Mouse (Mus musculus): Measurements from ENCODE around the gene Atl2.

The Atl2 gene

DNA sequence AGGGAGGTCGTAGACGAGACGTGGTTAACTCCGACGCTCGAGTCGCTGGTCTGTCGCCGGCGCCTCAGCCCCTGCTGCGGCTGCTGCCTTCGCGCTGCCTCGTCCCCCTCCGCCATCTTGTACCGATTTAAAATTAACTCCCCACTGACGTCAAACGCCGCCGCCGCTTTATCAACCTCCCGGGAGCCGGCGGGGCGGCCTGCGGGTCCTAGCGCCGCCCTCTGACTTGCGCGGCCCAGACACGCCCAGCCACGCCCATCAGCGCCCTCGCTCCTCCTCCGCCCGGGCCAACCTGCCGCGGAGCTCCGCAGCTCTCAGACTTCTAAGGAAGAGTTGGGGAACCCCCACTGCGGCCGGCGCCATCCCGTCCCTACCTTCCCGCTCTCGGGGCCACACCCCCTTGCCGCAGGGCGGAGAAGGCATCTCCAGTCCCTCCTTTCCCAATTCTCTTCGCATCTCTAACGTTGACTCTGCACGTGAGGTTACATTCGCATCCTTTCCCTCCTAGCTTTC lies at the start of gene Atl2:
TSS of gene Atl2 (minus strand) at position 213 of the 513 bp plus-strand sequence.
- DNase-seq: peak; percentile 93 to 96

DNA sequence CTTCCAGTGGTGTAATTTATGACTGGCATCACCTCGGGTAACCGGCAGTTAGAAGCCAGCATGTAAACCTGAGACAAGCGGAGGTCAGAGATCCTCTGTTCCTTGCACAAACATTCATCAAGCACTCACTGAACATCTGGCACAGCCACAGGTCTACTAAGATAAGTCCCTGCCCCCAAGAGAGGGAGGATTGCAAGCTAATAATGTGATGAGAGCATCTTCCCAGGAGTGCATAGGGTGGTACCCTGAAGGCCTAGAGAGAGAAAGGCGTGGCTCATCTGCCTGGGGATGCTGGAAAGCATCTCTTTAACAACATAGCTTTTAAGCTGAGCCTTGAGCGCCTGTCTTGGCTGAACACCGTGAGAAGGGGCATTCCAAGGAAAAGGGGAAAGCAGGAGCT lies 48.9 kb upstream of the Atl2 start:
- DNase-seq: no peak

DNA sequence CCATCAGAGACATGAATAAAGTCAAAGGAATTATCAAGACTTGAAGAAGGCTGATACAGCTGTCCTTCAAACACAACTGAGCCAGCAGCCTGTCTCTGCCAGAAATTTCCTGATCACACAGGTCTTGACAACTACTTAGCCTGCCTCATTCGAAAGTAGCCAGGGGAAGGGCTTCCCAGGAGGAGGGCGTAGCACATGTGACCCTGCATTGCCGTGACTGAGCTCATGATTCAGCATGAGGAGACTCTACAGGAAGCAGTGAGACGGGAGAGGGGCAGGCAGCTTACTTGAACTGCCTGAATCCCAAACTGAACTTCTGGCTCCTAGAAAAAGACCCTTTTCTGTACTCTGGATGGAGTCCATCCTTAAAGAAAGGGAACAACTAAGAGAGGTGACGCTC lies 46.5 kb upstream of the Atl2 start:
- no peak for DNase-seq

DNA sequence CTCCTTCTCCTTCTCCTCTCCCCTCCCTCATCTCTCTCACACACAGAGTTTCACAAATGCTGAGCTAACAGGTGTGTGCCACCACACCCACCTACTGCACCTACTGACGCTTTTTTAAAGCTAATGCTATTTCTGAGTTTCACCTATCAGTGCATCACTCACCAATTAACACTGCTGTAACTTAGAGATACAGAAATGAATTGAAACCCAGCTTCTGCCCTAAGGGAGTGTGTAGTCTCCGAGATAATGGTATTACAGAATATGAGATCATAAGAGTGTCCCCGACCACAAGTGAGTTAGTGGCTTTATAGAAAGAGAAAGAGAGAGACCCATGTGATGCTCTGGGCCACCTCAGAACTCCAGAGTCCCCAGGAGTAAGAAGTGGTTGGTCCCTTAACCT lies 43.2 kb upstream of the Atl2 start:
- DNase-seq: no peak

DNA sequence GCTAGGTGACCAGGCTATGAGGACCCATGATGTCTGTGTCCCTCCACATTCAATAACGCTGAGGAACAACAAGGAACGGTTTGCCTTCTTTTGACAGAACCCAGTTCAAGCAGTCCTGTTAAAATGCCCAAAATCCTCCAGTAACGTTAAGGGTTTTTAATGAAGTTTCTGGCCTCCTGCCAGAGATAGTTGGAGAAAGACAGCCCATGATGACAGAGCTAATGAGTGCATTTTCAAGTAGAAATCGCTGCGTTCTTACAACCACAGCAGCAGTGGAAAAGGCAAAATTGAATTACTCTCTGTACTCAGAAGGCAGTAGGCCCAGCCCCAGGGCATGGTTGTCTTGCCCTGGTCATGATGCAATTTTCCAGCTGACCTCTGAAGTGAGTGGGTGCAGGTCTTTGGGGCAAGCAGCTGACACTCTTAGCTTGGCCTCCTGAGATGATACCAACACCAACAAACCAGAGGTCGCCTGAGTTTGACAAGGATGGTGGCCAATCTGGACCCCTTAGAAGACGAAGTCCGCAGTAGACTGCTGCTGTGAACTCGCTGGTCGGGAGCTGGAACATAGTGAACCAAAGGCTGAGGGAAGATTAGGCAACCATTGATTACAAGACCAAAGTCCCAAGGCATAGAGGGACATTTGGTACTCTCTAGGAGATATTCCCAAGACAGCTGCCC lies 42.1 kb upstream of the Atl2 start:
- no peak for DNase-seq

DNA sequence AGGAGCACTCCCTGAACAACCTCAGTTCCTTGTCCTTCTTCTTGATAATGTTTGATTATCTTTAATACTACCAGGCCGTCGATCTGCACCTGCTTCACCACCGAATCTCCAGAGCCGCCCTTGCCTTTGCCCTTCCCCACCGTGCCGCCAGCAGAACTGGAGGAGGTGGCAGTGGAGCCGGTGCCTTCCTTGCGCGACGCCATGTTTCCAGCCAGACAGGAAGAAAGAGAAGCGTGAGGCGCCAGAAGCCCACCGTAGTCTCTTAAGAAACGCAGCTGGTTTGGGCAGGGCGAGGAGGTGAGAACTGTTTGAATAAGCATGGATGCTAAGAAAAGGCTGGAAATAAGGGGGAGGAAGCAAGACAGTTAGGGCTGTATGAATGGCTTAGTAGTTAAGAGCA lies 38.4 kb upstream of the Atl2 start:
- DNase-seq: no peak

DNA sequence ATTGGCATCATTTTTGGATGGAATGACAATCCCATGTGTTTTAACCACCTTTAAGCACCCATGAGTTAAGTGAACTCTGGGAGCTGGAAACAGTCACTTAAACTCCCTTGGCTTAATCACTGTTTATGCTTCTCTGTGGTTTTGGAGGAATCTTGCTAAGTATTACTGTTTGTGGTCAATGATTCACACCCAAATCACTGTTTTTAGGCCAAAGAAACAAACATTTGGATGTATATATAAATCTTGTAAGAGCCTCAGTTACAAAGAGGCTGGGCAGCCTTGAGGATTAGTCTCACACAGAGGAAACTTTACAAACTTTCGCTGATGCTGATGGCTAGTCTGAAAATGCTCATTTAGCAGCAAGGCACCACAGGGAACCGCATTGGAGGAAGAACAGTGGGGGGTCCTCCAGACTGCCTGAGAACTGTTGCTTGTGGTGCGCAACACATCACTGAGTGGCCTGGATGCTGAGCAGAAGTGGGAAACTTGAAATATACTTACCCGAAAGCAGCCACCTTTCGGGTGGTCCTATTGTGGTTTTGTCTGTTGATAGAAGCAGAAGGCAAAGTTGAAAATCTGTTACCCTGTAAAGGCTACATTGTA lies 36.9 kb upstream of the Atl2 start:
- no peak for DNase-seq

DNA sequence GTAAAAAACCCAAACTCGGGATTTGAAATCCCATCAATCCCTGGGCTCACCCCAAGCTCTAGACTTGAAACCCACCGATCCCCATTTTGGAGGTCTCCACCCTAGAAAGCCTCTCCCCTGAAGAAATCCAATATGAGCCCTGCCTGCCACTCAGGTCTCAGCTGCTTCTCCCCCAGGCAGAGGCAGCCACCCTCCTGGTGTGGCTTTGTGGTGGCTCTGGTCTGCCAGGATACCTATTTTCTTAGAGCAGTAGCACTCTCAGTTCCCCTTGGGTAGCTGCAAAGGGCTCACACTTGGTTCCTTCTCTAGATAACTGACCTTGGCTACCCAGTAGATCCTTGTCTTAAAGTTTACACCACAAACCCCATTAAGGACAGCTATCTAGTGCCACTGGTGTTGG lies 31.2 kb upstream of the Atl2 start:
- DNase-seq: no peak

DNA sequence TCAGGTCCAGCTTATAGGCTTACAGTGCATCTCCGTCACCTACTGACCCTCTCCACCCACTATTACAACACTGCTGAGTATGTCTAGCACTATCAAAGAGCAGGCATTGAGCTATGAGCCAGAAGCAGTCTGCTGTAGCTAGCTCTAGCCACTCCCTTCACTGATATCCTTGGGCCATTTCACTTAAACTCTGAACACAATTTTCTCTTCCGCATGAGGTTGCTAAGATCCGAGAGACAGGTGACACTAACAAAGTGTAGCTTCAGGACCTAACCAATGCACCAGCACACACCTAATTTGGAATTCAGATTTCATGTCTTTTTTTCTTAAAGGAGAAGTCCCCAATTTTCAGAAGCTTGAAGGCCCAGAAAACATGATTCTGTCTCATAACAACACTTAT lies 30.6 kb upstream of the Atl2 start:
- DNase-seq: no peak

DNA sequence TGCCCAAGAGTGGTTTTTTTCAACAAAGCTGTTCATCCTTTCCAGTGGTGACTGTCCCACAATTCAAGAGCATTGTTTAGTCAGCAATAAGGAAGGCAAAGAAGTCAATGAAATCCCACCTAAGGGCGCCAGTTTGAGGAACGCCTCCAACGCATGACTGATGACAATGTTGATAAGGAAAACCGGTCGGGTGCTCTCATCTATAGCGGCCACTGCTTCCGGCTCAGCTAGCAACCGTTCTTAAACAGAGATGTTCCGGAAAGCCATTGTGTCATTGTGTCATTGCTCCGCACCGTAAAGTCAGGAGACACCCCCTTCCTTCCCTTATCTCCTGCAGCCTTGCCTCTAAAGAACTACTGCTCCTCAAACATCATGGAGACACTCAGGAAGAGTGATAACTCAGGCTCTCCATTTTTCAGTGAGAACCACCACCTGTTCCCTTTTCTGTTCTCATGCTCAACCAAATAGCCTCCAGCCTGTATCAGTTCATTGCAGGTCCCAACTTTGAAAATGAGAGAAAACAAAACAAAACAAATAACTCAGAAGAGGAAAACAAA lies 30.0 kb upstream of the Atl2 start:
- no peak for DNase-seq

DNA sequence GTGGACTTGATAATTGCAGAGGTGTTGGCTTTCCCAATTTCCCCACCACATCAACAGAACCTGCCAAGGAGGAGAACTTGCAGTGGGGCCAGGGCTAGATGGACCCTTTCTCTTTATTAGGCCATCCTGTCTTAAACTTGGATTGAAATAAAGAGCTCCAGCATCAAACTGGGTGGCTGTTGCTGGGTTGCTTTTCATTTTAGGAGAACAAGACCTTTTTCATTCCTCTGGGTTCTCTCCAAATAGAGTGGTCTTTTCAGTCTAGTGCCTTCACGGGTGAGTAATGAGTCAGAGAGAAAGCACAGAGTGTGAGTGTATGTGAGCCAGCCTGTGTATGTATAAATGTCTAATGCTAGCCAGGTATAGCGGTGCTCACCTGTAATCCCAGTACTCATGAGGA lies 24.4 kb upstream of the Atl2 start:
- no peak for DNase-seq

DNA sequence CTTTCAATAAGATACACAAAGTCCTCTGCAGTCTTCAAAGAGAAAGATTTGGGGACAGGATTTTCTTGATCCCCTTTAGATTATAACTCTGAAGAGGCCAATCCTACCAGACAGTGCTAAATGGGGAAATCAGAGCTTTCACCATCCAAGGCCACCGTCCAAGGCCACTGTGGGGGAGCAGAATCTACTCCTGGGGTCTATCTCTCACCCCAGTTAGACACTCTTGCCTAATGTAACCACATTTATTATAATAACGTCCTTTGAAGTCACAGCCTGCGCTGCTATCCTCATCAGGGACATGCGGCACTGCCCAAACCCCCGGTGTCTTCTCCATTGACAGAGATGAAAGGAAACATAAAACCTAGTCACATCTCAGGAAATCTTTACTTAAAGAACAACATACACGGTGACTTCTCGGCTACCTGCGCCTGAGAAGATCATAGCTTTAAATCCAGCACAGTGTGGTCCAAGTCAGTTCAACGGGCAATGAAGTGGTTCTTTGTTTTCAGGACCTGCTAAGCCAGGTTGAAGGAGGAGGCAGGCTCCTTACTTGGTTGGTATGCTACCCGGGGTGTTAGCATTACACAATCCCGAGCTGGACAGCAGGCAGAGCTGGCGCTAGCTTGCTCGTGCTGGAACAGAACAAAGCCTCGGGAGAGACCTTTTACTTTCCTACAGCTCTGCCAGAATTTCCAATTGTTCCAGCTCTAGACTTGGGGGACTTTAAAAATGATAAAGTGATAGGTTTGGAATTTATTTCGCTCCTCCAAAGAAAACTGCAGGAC lies 23.8 kb upstream of the Atl2 start:
- DNase-seq: peak; percentile 48 to 51

DNA sequence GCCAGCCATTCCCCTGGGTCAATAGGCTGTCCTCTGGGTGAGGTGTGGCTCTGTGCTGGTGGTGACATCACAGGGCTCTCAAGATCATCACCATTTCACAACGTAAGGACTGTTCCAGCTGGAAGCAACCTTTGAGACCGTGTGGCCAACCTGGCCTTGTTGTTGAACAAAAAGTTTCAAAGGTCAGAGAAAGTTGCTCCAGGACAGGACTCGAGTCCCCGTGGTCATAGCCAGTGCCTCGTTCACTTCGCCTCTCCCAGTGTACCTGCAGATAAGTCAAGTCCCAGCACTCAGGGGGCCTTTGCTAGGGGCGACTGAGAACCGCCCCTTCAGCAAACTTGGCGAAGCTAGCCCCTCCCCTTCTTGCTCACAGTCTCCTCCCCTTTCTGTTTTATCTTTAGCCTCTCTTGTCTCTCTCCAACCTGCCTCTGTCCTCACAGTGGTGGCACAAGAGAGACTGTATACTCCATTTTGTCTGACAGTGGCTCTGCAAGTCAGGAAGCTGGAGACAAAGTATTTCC lies 22.6 kb upstream of the Atl2 start:
- no peak for DNase-seq

DNA sequence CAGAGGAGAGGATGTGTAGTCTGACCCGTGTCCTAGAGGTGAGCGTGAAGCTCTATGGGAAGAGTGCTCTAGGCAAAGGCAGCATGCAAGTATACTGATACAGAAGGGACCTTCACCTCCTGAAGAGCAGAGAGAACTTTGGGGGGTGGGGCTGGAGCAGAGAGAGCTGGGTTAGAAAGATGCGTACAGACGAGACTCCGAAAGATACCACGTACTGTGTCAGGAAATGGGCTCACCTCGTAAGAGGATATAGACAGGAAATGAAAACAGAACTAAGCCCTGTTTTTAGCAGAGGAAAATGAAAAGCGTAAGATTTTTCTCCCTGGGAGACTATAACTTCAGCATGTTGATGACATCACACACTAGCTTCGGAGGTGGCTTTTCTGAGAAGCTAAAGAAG lies 21.1 kb upstream of the Atl2 start:
- no peak for DNase-seq

DNA sequence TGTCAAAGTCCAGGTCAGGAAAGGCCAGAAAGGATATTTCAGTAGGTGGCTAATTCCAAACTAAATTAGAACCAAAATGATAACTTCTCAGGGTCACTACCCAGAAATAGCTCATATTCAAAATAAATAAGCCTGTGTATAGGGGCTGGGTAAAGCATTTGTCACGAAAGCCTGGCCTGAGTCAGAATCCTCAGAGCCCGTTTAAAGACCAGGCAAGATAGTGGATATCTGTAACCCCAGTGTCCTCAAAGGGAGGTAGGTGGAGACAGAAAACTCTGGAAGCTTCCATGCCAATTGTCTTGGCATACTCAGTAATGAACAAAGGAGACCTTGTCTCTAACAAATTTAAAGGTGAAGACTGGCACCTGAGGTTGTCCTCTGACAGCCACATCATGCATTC lies 16.3 kb upstream of the Atl2 start:
- DNase-seq: no peak

DNA sequence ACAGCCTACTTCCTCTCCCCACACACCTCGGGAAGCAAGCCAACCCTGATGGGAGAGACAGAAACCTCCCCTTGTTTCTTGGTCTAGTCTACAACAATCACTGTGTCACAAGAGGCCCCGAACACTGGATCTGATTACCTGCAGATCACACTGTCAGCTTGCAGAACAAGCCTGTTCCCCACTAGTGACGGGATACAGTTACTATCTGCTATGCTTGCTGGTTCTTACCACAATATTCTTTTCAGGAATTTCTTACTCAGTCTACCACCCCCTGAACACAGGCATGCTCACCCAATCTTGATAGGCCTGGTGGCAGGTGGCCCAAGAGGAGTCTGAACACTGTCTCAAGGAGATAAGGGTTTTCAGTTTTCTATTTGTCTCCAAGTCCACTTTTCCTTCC lies 15.8 kb upstream of the Atl2 start:
- DNase-seq: no peak

DNA sequence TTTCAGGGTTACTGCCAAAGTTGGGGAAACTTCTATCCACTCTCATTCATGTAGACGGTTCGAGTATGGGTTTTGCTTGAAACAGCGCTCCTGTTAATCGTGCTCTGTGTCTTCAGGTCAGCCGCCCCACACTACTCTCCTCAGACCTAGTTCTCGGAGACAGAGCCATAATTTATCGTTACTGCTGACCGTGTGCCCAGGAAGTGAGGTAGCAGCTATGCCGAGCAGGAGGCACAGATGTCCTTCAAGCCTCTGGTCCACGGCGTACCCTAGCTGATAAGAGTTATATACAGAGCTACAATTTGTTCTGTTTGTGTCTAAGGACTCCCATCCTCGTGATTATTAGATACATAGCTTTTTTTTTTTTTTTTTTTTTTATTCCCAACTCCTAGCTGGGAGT lies 13.6 kb upstream of the Atl2 start:
- no peak for DNase-seq

DNA sequence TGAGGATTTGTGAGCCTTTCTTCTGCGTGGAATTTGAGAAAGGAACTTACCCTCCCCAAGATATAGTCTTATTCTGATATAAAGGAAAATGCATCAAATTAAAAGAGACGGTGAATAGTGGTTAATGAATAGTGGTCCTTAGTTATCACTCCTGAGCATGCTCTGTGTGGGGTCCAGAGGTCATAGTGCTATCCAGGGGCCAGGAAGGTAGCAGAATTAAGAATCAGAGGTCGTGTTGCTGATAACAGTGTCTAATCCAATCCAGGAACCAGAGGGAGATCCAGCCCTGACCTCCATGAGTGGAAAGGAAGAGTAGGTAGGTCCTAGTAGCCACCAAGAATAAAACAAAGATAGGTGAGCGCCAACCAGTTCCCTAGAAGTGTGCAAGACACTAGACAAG lies 11.8 kb upstream of the Atl2 start:
- DNase-seq: no peak

DNA sequence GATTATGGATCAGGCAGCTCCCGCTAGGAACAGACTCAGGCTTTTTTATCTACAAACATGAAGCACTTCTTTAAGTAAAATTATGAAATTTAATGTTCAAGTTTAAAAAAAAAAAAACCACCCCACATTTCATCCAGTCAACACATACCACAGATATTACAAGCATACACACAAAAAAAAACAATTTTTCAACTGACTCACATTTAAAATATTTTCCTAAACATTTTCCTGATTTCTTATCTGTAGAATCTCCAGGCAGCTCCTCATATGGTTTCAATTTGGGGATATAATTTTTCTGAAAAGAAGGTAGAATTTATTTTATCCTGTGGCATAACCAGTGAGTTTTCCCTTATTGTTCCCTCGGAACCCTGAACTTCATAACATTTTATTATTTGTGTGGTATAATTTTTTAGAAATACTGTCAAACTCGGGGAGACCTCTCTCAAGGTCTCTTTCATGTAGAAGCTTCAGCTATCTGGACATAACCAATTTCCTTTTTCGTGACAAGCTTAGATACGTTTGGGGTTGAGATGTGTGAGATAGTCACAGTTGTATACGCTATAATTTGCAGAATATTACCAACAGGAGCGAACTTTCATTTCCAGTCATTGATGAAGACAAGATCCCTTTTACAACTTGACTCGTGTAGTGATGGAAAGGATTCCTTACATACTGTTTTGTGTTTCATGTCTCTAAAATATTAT lies 11.0 kb upstream of the Atl2 start:
- DNase-seq: no peak

DNA sequence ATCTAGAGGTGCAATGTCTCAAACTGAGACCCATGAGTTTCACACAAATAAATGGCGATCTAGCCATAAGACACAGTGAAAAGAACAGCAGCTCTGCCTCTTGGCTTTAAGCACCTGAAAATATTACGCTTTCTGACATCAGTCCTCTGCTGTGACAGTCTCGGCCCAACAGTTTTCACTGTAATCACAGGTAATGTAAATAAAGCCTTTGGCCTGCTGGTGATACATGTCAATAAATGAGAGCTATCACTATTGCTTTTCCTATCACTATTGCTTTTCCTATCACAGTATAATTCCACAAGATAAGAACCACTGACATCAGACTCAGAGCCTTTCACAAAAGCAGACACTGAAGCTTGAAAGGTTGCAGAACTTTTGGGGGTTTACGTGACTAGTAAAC lies 8.7 kb upstream of the Atl2 start:
- no peak for DNase-seq

DNA sequence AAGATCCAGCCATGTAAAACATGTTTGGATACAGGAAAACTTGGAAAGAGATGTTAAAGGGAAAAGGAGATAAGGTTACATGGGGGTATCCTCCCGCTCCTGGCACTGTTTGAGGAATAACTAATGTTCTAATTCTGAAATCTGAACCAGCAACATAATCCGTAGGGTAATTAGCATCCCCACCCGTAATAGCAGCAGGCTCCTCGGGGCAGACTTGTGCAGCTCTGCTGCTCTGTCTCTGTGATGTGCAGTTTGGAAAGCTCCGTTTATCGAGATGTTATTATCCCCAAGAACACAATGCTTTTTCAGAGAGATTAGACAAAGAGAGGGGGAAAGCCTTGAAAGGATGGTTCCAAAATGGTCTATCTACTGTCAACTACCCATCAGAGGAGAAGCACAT lies 5.3 kb upstream of the Atl2 start:
- no peak for DNase-seq

DNA sequence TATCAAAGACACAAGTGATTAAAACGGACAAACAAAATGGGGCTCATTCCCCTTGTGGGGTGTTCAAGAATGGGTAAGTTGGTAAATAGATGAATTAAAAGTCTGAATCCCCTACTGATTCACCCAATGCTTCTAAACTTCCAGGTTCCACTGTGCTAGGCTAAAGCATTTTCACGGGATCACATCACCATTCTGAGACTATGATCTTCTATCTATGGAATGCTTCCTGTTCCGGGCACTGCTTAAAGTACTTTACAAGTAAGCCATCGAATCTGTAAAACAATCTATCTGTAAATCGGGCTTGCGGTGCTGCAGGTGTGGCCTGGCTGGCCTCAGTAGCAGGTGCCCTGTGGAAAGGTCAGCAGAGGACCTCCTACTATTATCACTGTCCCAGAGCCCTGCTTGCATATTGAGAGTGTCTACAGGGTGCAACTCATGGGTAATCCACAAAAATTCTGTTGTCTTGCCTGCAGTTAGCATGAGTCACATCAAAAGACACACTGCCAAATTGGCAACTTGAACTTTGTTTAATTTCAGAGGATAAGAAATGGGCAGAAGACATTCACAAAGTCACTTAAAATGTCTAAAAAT lies 2.3 kb upstream of the Atl2 start:
- no peak for DNase-seq

DNA sequence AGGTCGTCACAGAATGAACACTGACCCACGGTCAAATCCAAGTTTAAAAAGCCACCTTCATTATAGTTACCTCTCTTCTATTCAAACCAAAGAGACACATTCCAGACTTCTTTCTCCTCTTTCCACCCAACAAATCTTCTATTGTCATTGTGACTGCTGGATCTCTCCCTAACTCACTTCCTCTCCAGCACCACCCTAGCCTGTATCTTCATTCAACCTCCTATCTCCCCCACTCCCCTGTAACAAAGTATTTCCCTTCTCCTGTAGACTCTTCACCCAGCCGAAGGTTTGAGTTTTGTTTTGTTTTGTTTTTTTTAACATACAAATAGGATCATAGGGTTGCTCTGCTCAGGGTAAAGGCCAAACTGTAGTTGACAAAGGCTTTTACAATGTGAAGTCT lies 1.7 kb upstream of the Atl2 start:
- DNase-seq: no peak

Data from cerebellum, postnatal 25 days (tissue).